Mouse (Mus musculus) CD4-positive, CD25-positive, alpha-beta regulatory T cell, adult 4 months (primary cell): ENCODE data around the gene Gprc5a. TPM values are rescaled to one million over a fixed set of nuclear protein-coding genes. Genes with fewer than 3 reads are reported as not detected.

Experiments
- ATAC-seq: one replicate; pipeline ENCODE4 v1.8.0; 2017
- polyA plus RNA-seq, 2 experiments: library from polyadenylated mRNA; unstranded; fragments of 100-300 nt; shearing (Covaris generic); gene quantifications; one replicate each; pipeline ENCODE4 v1.2.1; 2017

Gprc5a gene
- polyA plus RNA-seq, result under 1 TPM; 0.55 to 0.67 TPM

- ATAC-seq, result peak; percentile 93
Observed at GRCm38 (mm10) chr6:135065236-135065957, at the start of gene Gprc5a. Gene Gprc5a (plus strand): TSS chr6:135065651.

GRCm38 (mm10) chr6:135017211-135017610 lies 48.2 kb upstream of the Gprc5a start:
- ATAC-seq, result no peak

- ATAC-seq, result no peak
Observed at GRCm38 (mm10) chr6:135019564-135019963, 45.9 kb upstream of the Gprc5a start.

- no peak for ATAC-seq
Observed at GRCm38 (mm10) chr6:135021633-135022032, 43.8 kb upstream of the Gprc5a start.

GRCm38 (mm10) chr6:135023379-135023778 lies 42.1 kb upstream of the Gprc5a start:
- no peak for ATAC-seq

- ATAC-seq, result no peak
Observed at GRCm38 (mm10) chr6:135024781-135025420, 40.5 kb upstream of the Gprc5a start.

GRCm38 (mm10) chr6:135026232-135026631 lies 39.2 kb upstream of the Gprc5a start:
- ATAC-seq, result peak; percentile 82

GRCm38 (mm10) chr6:135026755-135027154 lies 38.7 kb upstream of the Gprc5a start:
- ATAC-seq, result no peak

GRCm38 (mm10) chr6:135029246-135029645 lies 36.2 kb upstream of the Gprc5a start:
- no peak for ATAC-seq

- ATAC-seq, result no peak
Observed at GRCm38 (mm10) chr6:135038674-135039073, 26.8 kb upstream of the Gprc5a start.

- no peak for ATAC-seq
Observed at GRCm38 (mm10) chr6:135040275-135040871, 25.1 kb upstream of the Gprc5a start.

- no peak for ATAC-seq
Observed at GRCm38 (mm10) chr6:135041930-135042329, 23.5 kb upstream of the Gprc5a start.

GRCm38 (mm10) chr6:135047276-135047675 lies 18.2 kb upstream of the Gprc5a start:
- ATAC-seq, result peak; percentile 49

GRCm38 (mm10) chr6:135048509-135048908 lies 16.9 kb upstream of the Gprc5a start:
- no peak for ATAC-seq

GRCm38 (mm10) chr6:135048956-135049355 lies 16.5 kb upstream of the Gprc5a start:
- ATAC-seq, result no peak

GRCm38 (mm10) chr6:135053789-135054188 lies 11.7 kb upstream of the Gprc5a start:
- ATAC-seq, result no peak

GRCm38 (mm10) chr6:135055882-135056281 lies 9.6 kb upstream of the Gprc5a start:
- no peak for ATAC-seq

- ATAC-seq, result no peak
Observed at GRCm38 (mm10) chr6:135060728-135061127, 4.7 kb upstream of the Gprc5a start.

- no peak for ATAC-seq
Observed at GRCm38 (mm10) chr6:135064621-135065020, 830 bp upstream of the Gprc5a start.

- no peak for ATAC-seq
Observed at GRCm38 (mm10) chr6:135066795-135067445, 1.5 kb downstream of the Gprc5a start.

GRCm38 (mm10) chr6:135068221-135068620 lies 2.8 kb downstream of the Gprc5a start:
- ATAC-seq, result no peak

GRCm38 (mm10) chr6:135069856-135070255 lies 4.4 kb downstream of the Gprc5a start:
- no peak for ATAC-seq

GRCm38 (mm10) chr6:135070347-135070746 lies 4.9 kb downstream of the Gprc5a start:
- no peak for ATAC-seq
